Mouse (Mus musculus): ENCODE measurements at regions not wholly inside any gene's neighbourhood (a gene's known extent, or its start where the extent isn't known, plus 50 kb on each side); places are given as distances from the start of the nearest gene placed in this dataset.
A peak's percentile ranks its signal among the peaks of the same experiment; 100 is the strongest.

DNA sequence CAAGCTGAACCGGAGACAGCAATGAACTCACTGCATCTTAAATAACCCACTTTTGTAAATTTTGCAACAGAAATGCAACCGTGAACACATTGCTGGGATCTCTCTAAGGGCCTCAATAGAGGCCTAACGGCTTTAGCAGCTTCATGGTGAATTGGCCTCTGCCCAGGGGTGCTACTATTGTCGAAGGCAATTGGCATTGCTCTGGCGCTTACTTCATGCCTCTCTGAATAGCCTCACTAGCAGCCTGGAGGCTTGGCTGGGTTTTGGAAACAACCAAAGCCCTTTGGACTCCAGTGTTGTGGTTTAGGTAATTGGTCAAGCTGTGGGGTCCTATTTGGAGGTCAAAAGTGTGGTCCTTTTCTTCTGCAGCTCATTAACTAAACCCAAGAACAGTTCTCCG, 382.3 kb downstream of the Mllt3 start:
- Histone ChIP-seq H3K4me1 (ENCODE audit: insufficient read depth) (peaks cover 10% of the 10 kb centered on the region), H3K4me2 (no peak overlapping the region), H3K36me3 (ENCODE audit: insufficient read depth) (no peaks in the 10 kb centered on the region), H3K4me3 (ENCODE audit: low read depth, low read length) (no peak overlapping the region), H3K9me3 (ENCODE audit: low read depth, low read length) (no peaks in the 10 kb centered on the region), H3K27ac (ENCODE audit: low read depth) (no peak overlapping the region), H3K9ac (no peak overlapping the region), H3K27me3 (ENCODE audit: insufficient read depth, low read length) (no peaks in the 10 kb centered on the region)
- ATAC-seq (ENCODE audit: insufficient read depth): no peak
- no peak for TF ChIP-seq CTCF (IDR thresholded peaks at IDR 0.05; ENCODE audit: low read depth)
- WGBS: 68% methylated on average over 6 of the region's 6 CpGs
- DNase-seq: no peak

DNA sequence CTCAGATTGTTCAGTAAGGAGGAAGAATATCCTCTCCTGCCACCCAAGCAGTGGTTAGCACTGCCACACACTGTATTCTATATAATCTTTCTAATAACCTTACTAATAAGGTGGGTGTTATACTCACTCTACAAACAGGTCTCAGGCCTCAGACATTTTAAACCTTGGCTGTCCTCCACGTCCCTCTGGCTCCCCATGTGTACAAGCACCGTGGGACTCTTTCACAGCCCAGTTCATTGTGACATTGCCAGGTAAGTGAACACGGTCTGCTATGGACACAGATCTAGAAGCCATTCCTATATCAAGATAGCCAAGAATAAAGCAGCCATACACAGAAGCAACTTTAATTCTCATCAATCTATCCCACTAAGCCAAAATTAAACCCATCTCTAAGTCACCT, 382.8 kb downstream of the Mllt3 start:
- no peak for TF ChIP-seq CTCF (IDR thresholded peaks at IDR 0.05; ENCODE audit: low read depth)
- peaks cover 10% of the 10 kb centered on the region for H3K4me1 ChIP-seq (ENCODE audit: insufficient read depth)
- no peaks in the 10 kb centered on the region for H3K27me3 ChIP-seq (ENCODE audit: insufficient read depth, low read length)
- H3K27ac ChIP-seq (ENCODE audit: low read depth): no peak overlapping the region
- WGBS: 84% methylated on average over 3 of the region's 3 CpGs
- H3K4me3 ChIP-seq (ENCODE audit: low read depth, low read length): no peak overlapping the region
- no peak overlapping the region for H3K4me2 ChIP-seq
- no peak for DNase-seq
- ATAC-seq (ENCODE audit: insufficient read depth): no peak
- no peak overlapping the region for H3K9ac ChIP-seq
- no peaks in the 10 kb centered on the region for H3K36me3 ChIP-seq (ENCODE audit: insufficient read depth)
- H3K9me3 ChIP-seq (ENCODE audit: low read depth, low read length): no peaks in the 10 kb centered on the region; the same call in 1 of the 2 replicates

DNA sequence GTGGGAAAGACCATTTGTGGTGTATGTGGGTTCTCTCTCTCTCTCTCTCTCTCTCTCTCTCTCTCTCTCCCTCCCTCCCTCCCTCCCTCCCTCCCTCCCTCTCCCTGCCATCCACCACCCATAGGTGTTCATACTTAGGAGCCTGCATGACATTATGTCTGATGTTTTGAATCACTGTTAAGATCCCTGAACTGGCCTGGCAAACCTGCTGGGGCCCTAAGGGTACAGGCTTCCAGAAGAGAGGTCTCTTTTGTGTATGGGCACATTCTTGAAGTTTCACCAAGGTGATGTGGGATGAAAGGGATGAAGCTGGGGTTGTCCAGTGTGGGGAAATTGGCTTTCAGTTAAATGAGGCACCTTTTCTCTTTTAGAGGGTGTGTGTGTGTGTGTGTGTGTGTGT, 384.2 kb downstream of the Mllt3 start:
- Histone ChIP-seq H3K9ac (no peak overlapping the region), H3K9me3 (ENCODE audit: low read depth, low read length) (no peaks in the 10 kb centered on the region; the same call in 1 of the 2 replicates), H3K27me3 (ENCODE audit: insufficient read depth, low read length) (no peaks in the 10 kb centered on the region), H3K27ac (ENCODE audit: low read depth) (no peak overlapping the region), H3K4me2 (peak overlapping the region; percentile 71), H3K4me3 (ENCODE audit: low read depth, low read length) (no peak overlapping the region), H3K36me3 (ENCODE audit: insufficient read depth) (no peaks in the 10 kb centered on the region), H3K4me1 (ENCODE audit: insufficient read depth) (peaks cover 10% of the 10 kb centered on the region)
- no peak for DNase-seq
- 0 out of 2 replicates have a peak, but pooled peaks have one; percentile 2 for ATAC-seq (ENCODE audit: insufficient read depth)
- TF ChIP-seq CTCF (IDR thresholded peaks at IDR 0.05; ENCODE audit: low read depth): no peak

DNA sequence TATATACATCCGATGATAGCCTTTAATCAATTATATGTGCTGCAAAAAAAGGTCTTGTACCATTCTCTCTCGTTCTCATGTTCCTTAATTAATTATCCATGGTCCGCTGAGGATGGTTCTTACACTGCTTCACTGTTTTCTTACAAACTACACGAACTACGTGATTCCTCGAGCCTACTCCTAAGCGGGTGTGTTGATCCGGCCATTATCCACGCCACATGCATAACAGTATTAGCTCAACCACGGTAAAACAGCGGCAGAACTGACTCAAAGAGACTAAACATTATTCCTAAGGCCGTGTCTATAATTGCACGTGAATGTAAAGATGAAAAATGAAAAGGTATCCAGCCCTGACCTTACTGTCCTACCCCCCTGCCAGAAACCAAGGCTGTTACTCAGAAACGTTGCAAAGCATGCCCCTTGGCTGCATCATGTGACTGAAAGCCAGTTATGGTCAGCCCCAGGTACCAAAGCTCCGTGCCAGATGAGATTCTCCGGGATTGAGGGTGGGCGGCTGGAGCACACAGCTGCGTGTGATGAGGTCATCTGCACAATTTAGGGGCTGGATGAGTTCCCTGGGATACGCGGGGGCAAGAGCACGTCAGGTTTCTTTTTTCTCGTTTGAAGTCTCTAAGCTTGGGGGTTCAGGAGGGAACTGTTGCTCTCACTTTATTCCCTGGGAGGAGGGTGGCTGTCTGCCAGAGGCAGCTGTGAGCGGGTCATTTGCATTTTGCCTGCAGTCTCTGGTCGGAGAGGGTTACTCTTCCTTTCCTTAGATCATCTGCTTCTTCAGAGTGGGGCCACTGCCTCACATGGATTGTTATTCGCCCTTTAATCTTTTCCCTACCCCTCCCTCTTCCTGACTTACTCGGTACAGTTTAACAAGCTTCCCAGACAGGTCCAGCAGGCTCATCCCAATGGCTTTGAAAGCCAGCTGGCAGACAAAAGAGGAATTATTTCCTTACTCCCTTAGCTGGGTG, 384.9 kb downstream of the Mllt3 start:
- Histone ChIP-seq H3K9ac (peak overlapping the region; percentile 32), H3K9me3 (ENCODE audit: low read depth, low read length) (no peaks in the 10 kb centered on the region; the same call in 1 of the 2 replicates), H3K4me3 (ENCODE audit: low read depth, low read length) (peak overlapping the region; percentile 30), H3K27ac (ENCODE audit: low read depth) (no peak overlapping the region), H3K4me2 (peak overlapping the region; percentile 71), H3K27me3 (ENCODE audit: insufficient read depth, low read length) (no peaks in the 10 kb centered on the region), H3K4me1 (ENCODE audit: insufficient read depth) (peaks cover 10% of the 10 kb centered on the region), H3K36me3 (ENCODE audit: insufficient read depth) (no peaks in the 10 kb centered on the region)
- ATAC-seq (ENCODE audit: insufficient read depth) (peak; percentile 83), DNase-seq (peak; percentile 79)
- 14% methylated on average over 26 of the region's 26 CpGs for WGBS
- TF ChIP-seq CTCF (IDR thresholded peaks at IDR 0.05; ENCODE audit: low read depth): no peak

DNA sequence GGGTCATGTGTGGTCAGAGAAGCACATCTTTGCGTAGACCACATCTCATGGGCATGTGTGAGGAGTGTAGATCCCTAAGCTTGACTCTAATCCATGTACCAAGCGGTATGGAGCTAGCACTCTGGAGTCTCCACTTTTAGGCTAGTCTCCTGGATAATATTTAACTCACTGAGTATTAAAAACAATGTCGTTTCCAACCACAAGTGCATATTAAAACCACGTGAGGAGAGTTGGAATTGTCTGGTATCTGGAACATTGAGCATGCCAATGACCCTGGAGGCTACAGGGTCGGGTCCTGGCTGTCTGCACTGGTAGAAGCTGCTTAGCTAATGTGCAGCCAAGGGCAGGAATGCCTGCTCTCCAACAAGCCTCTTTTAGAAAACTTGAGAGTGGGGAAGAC, 391.2 kb downstream of the Mllt3 start:
- ATAC-seq (ENCODE audit: insufficient read depth) (no peak; the same call in 1 of the 2 replicates), DNase-seq (peak; percentile 19)
- Histone ChIP-seq H3K27me3 (ENCODE audit: insufficient read depth, low read length) (no peaks in the 10 kb centered on the region), H3K36me3 (ENCODE audit: insufficient read depth) (no peaks in the 10 kb centered on the region), H3K27ac (ENCODE audit: low read depth) (0 out of 2 replicates have a peak overlapping the region, but pooled peaks have one; percentile 9), H3K4me2 (no peak overlapping the region), H3K4me1 (ENCODE audit: insufficient read depth) (no peaks in the 10 kb centered on the region), H3K9ac (no peak overlapping the region), H3K4me3 (ENCODE audit: low read depth, low read length) (no peak overlapping the region), H3K9me3 (ENCODE audit: low read depth, low read length) (no peaks in the 10 kb centered on the region; the same call in 1 of the 2 replicates)
- WGBS: 60% methylated on average over 5 of the region's 5 CpGs
- no peak for TF ChIP-seq CTCF (IDR thresholded peaks at IDR 0.05; ENCODE audit: low read depth)

DNA sequence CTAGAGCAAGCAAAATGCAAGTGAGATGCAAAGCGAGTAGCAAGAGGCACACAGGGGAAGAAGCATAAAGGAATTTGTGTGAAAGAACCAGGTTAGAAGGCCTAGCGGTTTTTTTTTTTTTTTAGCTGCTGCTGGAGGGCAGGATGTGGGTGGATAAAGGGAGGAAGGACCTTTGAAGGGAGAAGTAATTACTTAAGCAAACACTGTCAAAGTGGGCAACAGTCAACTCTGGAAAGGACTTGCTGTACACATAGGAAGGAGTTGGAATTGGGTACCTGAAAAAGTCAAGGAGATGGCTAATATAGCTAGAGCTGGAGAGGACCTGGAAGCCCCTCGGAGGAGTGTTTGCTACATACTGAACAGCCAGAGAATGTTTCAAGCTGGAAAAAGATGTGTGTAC, 391.6 kb downstream of the Mllt3 start:
- Histone ChIP-seq H3K9me3 (ENCODE audit: low read depth, low read length) (no peaks in the 10 kb centered on the region; the same call in 1 of the 2 replicates), H3K36me3 (ENCODE audit: insufficient read depth) (no peaks in the 10 kb centered on the region), H3K4me3 (ENCODE audit: low read depth, low read length) (no peak overlapping the region), H3K9ac (no peak overlapping the region), H3K4me1 (ENCODE audit: insufficient read depth) (no peaks in the 10 kb centered on the region), H3K27ac (ENCODE audit: low read depth) (0 out of 2 replicates have a peak overlapping the region, but pooled peaks have one; percentile 9), H3K4me2 (no peak overlapping the region), H3K27me3 (ENCODE audit: insufficient read depth, low read length) (no peaks in the 10 kb centered on the region)
- TF ChIP-seq CTCF (IDR thresholded peaks at IDR 0.05; ENCODE audit: low read depth): no peak
- peak; percentile 63; the same call in 1 of the 2 replicates for ATAC-seq (ENCODE audit: insufficient read depth)
- WGBS: 44% methylated on average over 3 of the region's 3 CpGs
- DNase-seq: peak; percentile 24

DNA sequence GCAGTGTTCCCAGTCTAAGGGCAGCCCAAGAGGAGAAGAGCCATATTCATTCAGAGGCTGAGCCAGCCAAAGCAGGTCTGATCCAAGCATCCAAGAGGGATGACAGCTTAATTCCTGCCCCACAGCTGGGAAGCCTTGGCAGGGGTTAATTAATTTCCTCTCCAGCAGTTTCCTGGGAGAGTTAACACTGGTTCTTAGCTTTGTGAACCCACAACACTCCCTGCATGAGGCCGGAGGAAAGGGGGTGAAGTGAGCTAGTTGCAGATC, 394.9 kb downstream of the Mllt3 start:
- DNase-seq: no peak
- H3K4me2 ChIP-seq: no peak overlapping the region
- no peak overlapping the region for H3K9ac ChIP-seq
- H3K36me3 ChIP-seq (ENCODE audit: insufficient read depth): no peaks in the 10 kb centered on the region
- H3K4me1 ChIP-seq (ENCODE audit: insufficient read depth): no peaks in the 10 kb centered on the region
- H3K27ac ChIP-seq (ENCODE audit: low read depth): no peak overlapping the region
- ATAC-seq (ENCODE audit: insufficient read depth): no peak
- H3K9me3 ChIP-seq (ENCODE audit: low read depth, low read length): no peaks in the 10 kb centered on the region
- no peak for TF ChIP-seq CTCF (IDR thresholded peaks at IDR 0.05; ENCODE audit: low read depth)
- H3K4me3 ChIP-seq (ENCODE audit: low read depth, low read length): no peak overlapping the region
- WGBS: 29% methylated on average over 1 of the region's 1 CpGs
- no peaks in the 10 kb centered on the region for H3K27me3 ChIP-seq (ENCODE audit: insufficient read depth, low read length)
